In genomic region chr2:167383666-167384083, GRCm38 (mm10) we compare ENCODE assay signal across 8 mouse cellular contexts. TPM values are rescaled to one million over a fixed set of nuclear protein-coding genes. Genes with fewer than 3 reads are reported as not detected.
DNase-seq lines count a peak whose midpoint lies in the region; ATAC-seq lines count a peak whose summit lies in the region.

No protein-coding gene starts in this region.

- peak overlapping the region; percentile 52; the same call in 1 of the 2 replicates for H3K9ac ChIP-seq in heart, embryonic 13.5 days

- WGBS in heart, embryonic 13.5 days, result 33% methylated on average over 13 of the region's 13 CpGs

- H3K4me3 ChIP-seq in heart, embryonic 13.5 days, result no peak overlapping the region

- H3K4me1 ChIP-seq in heart, embryonic 13.5 days, result peaks cover 36% of the 10 kb centered on the region

- H3K4me2 ChIP-seq in heart, embryonic 13.5 days, result no peak overlapping the region

- H3K27me3 ChIP-seq in heart, embryonic 13.5 days (replicated peaks), result no peaks in the 10 kb centered on the region

- ATAC-seq in heart, embryonic 13.5 days (ENCODE audit: extremely low read depth, insufficient number of reproducible peaks, low FRiP score, low TSS enrichment), result no peak

- peak; percentile 10 for DNase-seq in spleen, adult 12 weeks (ENCODE audit: low spot score)
- DNase-seq in spleen, postnatal 14 days (ENCODE audit: low spot score in 2 of 2), result no peak
- peak; percentile 86 for DNase-seq in kidney, postnatal 10 days
- no peak for DNase-seq in cerebellum, adult 18-20 months
- no peak for DNase-seq in right cerebral cortex, postnatal 25 days
- DNase-seq in thymus, postnatal 25 days, result no peak
- no peak for DNase-seq in cerebellum, postnatal 14 days

- no peaks in the 10 kb centered on the region for H3K36me3 ChIP-seq in heart, embryonic 13.5 days

- H3K27ac ChIP-seq in heart, embryonic 13.5 days (replicated peaks), result peak overlapping the region; percentile 48; the same call in 1 of the 2 replicates

- H3K9me3 ChIP-seq in heart, embryonic 13.5 days, result no peaks in the 10 kb centered on the region

RNA-seq across cellular contexts. Expression of gene B4galt5, which starts 34.7 kb away (rescaled TPM):
- polyA plus RNA-seq in heart, embryonic 13.5 days (2015; fragmentation: Nextera tagmentation; extraction: Ambion mirVana), result 8.8 and 9.7 TPM in 2 replicates

RNA-seq across cellular contexts. Expression of gene Slc9a8, which starts 37.8 kb away (rescaled TPM):
- 17.4 and 18.7 TPM in 2 replicates for polyA plus RNA-seq in heart, embryonic 13.5 days (2015; fragmentation: Nextera tagmentation; extraction: Ambion mirVana)

Comparison
In these comparisons a context has a peak if more than half of its experiments do, and no peak if none do; other contexts are left out.
1. DNase-seq: peak in spleen, adult 12 weeks (single experiment) and kidney, postnatal 10 days (single experiment); none in spleen, postnatal 14 days (0 of 2), cerebellum, adult 18-20 months (0 of 2), right cerebral cortex, postnatal 25 days (single experiment), thymus, postnatal 25 days (single experiment) and cerebellum, postnatal 14 days (0 of 2).